Mouse (Mus musculus) mesoderm, embryonic 11.5 days (tissue): Measurements from ENCODE around the gene Gm9736.
A peak's percentile ranks its signal among the peaks of the same experiment; 100 is the strongest.
"Not testable (repeated sequence)": the region's sequence is repeated elsewhere in the genome, so short reads cannot be mapped to it uniquely, and the experiment has no call there.

ENCODE experiments used
- DNase-seq: peaks from one replicate; pipeline ENCODE4 v3.0.0-alpha.2; 2012; ENCODE audit warnings: low read depth, low spot score

The Gm9736 gene

DNA sequence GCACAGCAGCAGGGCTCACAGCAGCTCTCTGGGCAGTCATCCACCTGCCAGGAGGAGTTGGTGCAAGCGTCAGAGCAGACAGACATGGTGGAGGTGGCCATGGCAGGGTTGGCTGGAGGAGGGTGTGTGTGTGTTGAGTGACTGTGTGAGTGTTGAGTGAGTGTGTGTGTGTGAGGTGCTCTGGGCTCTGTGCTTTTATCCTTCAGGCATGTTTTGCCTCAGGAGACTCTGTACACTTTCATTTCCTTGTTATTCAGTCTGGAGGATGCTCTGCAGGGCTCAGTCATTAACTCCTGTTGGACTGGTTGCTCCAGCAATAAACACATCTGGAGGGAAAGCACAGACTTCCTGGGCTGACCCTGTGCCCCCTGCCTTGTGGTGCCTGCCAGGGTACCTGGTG, at the start of gene Gm9736:
Gene Gm9736, minus strand, starts transcription at position 101 of the 400 bp plus-strand sequence.
- not testable (repeated sequence) for DNase-seq

DNA sequence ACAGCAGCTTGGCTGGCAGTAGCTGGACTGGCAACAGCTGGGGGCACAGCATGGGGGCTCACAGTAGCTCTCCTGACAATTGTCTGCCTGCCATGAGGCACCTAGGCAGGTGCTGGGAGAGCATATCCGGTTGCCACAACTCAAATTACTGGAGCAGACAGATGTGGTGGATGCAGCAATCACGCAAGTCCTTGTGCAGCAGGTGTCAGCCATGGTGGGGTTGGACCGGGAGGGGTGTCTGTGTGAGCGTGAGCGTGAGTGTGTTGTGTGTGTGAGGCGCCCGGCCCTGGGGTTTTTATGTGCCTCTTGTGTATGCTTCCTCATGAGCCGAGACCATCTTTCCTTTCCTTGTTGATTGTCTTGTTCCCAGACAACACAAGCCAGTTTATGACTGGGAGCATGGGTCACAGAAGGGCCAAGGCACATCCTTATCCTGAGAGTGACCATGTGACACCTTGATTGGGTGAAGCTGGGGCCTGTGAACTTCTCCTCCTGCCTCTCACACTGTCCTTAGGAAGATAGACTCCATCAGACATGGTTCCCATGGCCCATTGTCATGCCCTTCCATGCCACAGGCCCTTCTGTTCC, 47.9 kb upstream of the Gm9736 start, which contains the start of gene Gm19668:
Gene Gm19668, minus strand, starts transcription at position 213 of the 588 bp plus-strand sequence.
- peak; percentile 29 for DNase-seq

DNA sequence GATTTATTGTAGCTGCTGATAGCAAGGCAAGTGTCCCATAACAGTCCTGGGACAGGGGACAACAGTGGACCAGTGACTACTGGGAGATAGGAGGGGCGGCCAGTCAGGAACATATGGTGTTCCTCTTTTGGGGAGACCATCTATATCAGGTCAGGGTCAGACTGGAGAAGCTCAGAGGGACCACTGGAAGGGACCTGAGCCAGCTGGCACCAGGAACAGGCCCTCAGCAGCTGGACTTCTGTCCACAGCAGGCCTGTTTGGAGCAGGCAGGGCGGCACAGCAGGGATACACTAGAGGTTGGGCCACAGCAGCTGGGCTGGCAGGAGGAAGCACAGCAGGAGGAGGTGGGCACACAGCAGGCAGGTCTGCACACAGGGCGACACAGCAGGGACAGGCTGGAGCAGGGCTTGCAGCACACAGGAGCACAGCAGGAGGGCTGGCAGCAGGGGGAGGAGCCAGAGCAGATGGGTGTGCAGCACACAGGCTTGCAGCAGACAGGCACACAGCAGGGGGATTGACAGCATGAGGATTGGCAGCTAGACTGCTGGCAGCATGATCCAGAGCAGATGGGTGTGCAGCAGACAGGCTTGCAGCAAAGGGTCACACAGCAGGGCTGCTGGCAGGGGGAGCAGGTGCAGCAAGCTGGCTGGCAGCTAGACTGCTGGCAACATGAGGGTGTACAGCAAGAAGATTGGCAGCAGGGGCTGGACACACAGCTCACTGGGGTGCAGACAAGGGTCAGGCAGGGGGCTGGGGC, 47.2 kb upstream of the Gm9736 start:
- peak; percentile 16 for DNase-seq

DNA sequence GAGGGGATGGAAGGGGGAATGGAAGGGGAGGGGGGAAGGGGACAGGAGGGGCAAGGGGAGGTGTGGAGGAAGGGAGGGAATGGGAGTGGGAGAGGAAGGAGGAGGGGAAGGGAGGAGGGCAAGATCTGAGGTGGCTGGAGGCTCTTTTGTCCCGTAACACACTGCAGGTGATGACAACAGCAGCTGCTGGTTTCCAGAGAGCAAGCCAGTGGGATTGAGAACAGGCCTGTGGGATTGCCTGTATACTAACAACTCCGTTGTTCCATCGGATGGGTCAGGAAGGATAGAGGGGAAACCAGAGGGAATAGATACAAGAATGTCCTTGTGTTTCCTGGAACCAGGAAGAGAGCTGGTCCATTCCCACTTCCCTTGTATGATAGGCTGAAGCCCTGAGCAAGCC, 46.5 kb upstream of the Gm9736 start:
- no peak for DNase-seq

DNA sequence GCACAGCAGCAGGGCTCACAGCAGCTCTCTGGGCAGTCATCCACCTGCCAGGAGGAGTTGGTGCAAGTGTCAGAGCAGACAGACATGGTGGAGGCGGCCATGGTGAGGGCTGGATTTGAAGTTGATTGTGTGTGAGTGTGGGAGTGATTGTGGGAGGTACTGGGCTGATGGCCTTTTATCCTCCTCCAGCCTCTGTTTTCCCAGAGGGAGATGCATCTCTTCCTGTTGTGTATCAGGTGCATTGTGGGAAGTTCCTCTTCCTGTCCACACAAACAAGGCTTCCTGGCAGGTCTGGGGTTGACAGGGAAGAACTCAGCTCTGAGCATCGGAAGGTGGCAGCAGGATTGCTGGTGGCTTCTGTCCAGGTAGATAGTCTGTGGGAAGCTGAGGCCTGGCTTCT, 43.8 kb upstream of the Gm9736 start, which contains the start of gene Gm9639:
Gene Gm9639, minus strand, starts transcription at position 101 of the 400 bp plus-strand sequence.
- DNase-seq, result no peak

DNA sequence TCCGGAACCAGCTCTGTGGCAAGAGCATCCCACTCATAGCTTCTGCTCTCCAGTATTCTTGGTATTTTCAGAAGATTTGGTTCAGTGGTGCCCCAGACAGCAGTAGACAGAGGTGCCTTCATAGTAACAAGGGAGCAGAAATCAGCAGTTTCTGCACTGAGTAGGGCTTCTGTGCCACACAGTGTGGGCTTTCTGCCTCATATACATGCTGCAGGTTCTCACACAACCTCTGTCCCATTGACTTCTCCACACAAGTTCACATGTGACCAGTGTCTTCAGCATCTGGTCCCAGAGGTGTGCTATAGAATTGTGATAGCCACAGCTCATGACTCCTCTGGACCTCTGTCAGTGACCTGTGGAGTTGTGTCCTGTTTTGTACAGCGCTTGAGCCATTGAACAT, 37.5 kb upstream of the Gm9736 start:
- no peak for DNase-seq

DNA sequence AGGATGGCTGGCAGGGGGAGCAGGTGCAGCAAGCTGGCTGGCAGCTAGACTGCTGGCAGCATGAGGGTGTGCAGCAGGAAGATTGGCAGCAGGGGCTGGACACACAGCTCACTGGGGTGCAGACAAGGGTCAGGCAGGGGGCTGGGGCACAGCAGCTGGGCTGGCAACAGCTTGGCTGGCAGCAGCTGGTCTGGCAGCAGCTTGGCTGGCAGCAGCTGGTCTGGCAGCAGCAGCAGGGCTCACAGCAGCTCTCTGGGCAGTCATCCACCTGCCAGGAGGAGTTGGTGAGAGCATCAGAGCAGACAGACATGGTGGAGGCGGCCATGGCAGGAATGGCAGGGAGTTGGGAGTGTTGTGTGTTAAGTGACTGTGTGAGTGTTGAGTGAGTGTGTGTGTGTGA, 36.7 kb upstream of the Gm9736 start, which contains the start of gene Gm7137:
Gene Gm7137, minus strand, starts transcription at position 325 of the 400 bp plus-strand sequence.
- DNase-seq, result not testable (repeated sequence)

DNA sequence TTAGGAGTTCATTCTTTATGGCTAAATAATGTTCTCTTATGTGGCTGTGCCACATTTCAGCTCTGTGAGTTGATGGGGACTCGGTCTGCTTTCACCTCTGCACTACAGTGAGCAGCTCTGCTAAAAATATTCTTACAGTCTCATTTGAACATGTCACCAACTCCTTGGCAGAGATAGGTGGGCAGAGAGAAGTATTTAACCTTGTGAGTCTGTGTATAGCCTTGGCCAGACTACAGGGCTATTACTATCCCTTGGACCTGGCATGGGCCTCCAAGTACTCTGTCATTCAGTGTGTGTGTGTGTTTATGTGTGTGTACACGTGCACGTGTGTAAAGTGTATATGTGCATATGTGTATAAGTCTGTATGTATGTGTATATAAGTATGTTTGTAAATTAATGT, 32.2 kb upstream of the Gm9736 start:
- not testable (repeated sequence) for DNase-seq

DNA sequence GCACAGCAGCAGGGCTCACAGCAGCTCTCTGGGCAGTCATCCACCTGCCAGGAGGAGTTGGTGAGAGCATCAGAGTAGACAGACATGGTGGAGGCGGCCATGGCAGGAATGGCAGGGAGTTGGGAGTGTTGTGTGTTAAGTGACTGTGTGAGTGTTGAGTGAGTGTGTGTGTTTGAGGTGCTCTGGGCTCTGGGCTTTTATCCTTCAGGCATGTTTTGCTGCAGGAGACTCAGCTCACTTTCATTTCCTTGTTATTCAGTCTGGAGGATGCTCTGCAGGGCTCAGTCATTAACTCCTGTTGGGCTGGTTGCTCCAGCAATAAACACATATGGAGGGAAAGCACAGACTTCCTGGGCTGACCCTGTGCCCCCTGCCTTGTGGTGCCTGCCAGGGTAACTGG, 31.3 kb upstream of the Gm9736 start, which contains the start of gene Gm3250:
Gene Gm3250, minus strand, starts transcription at position 101 of the 400 bp plus-strand sequence.
- not testable (repeated sequence) for DNase-seq

DNA sequence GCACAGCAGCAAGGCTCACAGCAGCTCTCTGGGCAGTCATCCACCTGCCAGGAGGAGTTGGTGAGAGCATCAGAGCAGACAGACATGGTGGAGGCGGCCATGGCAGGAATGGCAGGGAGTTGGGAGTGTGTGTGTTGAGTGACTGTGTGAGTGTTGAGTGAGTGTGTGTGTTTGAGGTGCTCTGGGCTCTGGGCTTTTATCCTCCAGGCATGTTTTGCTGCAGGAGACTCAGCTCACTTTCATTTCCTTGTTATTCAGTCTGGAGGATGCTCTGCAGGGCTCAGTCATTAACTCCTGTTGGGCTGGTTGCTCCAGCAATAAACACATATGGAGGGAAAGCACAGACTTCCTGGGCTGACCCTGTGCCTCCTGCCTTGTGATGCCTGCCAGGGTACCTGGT, 25.7 kb upstream of the Gm9736 start, which contains the start of gene Gm7138:
Gene Gm7138, minus strand, starts transcription at position 101 of the 400 bp plus-strand sequence.
- not testable (repeated sequence) for DNase-seq

DNA sequence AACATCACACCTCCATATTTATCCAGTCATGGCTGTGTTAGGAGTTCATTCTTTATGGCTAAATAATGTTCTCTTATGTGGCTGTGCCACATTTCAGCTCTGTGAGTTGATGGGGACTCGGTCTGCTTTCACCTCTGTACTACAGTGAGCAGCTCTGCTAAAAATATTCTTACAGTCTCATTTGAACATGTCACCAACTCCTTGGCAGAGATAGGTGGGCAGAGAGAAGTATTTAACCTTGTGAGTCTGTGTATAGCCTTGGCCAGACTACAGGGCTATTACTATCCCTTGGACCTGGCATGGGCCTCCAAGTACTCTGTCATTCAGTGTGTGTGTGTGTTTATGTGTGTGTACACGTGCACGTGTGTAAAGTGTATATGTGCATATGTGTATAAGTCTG, 21.0 kb upstream of the Gm9736 start:
- not testable (repeated sequence) for DNase-seq

DNA sequence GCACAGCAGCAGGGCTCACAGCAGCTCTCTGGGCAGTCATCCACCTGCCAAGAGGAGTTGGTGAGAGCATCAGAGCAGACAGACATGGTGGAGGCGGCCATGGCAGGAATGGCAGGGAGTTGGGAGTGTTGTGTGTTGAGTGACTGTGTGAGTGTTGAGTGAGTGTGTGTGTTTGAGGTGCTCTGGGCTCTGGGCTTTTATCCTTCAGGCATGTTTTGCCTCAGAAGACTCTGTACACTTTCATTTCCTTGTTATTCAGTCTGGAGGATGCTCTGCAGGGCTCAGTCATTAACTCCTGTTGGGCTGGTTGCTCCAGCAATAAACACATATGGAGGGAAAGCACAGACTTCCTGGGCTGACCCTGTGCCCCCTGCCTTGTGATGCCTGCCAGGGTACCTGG, 20.1 kb upstream of the Gm9736 start, which contains the start of gene Gm3238:
Gene Gm3238, minus strand, starts transcription at position 101 of the 400 bp plus-strand sequence.
- DNase-seq, result not testable (repeated sequence)

DNA sequence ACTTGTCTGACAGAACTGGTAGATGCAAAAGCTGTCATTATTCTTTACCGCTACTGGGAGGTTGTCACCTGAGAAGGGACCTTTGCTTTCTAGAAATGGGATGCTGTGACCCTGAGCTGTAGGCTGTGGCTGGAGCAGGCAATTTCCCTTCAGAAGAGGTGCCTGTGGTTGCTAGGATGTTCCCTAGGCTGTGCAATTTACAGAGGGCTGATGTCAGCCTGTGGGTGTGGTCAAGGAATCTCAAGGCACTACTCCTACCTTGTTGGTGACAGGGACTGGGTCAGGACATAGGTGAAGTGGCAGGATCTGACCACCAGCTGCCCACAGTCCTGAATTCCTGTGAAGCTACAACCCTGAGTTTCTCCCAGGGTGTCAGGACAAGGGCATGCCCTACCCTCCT, 18.6 kb upstream of the Gm9736 start:
- no peak for DNase-seq

DNA sequence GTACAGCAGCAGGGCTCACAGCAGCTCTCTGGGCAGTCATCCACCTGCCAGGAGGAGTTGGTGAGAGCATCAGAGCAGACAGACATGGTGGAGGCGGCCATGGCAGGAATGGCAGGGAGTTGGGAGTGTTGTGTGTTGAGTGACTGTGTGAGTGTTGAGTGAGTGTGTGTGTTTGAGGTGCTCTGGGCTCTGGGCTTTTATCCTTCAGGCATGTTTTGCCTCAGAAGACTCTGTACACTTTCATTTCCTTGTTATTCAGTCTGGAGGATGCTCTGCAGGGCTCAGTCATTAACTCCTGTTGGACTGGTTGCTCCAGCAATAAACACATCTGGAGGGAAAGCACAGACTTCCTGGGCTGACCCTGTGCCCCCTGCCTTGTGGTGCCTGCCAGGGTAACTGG, 8.4 kb upstream of the Gm9736 start, which contains the start of gene Gm3233:
Gene Gm3233, minus strand, starts transcription at position 101 of the 400 bp plus-strand sequence.
- DNase-seq, result not testable (repeated sequence)

DNA sequence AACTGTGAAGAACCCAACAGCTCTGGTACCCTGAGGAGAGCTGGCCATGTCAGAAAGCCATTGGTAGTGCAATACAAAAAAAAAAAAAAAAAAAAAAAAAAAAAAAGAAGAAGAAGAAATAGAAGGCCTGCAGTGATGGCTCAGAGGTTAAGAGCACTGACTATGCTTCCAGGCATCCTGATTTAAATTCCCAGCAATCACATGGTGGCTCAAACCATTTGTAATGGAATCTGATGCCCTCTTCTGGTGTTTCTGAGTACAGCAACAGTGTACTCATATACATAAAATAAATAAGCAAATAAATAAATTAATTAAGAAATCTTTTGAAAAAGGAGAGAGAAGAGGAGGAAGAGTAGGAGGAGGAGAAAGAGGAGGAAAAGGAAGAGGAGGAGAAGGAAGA, 2.3 kb upstream of the Gm9736 start:
- no peak for DNase-seq

DNA sequence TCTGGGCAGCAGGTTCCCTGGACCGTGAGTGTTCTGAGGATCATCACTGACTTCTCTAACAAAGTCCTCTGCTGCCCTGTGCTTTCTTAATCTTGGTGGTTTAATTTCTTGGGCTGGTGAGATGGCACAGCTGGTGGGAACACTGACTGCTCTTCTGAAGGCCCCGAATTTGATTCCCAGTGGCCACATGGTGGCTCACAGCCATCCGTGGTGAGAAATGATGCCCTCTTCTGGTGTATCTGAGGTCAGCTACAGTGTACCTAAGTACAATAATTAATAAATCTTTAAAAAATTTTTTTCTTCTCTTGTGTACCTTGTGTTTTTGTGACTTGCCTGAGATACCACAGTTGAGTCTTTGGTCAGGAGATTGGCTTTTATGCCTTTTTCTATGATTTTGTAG, 1.2 kb upstream of the Gm9736 start:
- not testable (repeated sequence) for DNase-seq

DNA sequence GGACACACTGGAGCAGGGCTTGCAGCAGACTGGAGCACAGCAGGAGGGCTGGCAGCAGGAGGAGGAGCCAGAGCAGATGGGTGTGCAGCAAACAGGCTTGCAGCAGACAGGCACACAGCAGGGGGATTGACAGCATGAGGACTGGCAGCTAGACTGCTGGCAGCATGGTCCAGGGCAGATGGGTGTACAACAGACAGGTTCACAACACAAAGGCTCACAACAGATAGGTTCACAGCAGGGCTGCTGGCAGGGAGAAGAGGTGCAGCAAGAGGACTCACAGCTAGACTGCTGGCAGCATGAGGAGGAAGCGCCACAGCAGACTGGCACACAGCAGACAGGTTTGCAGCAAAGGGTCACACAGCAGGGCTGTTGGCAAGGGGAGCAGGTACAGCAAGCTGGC, 468 bp downstream of the Gm9736 start:
- DNase-seq, result not testable (repeated sequence)

DNA sequence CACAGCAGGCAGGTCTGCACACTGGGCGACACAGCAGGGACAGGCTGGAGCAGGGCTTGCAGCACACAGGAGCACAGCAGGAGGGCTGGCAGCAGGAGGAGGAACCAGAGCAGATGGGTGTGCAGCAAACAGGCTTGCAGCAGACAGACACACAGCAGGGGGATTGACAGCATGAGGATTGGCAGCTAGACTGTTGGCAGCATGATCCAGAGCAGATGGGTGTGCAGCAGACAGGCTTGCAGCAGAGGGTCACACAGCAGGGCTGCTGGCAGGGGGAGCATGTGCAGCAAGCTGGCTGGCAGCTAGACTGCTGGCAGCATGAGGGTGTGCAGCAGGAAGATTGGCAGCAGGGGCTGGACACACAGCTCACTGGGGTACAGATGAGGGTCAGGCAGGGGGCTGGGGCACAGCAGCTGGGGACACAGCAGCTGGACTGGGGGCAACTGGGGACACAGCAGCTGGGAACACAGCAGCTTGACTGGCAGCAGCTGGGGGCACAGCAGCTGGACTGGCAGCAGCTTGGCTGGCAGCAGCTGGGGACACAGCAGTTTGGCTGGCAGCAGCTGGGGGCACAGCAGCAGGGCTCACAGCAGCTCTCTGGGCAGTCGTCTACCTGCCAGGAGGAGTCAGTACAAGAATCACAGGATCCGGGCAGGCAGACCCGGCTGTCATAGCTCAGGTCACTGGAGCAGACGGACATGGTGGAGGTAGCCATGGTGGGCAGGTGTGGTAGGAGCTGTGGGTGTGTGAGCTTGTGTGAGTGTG, 9.0 kb downstream of the Gm9736 start, which contains the start of gene Gm18596:
Gene Gm18596, minus strand, starts transcription at position 715 of the 765 bp plus-strand sequence.
- not testable (repeated sequence) for DNase-seq

DNA sequence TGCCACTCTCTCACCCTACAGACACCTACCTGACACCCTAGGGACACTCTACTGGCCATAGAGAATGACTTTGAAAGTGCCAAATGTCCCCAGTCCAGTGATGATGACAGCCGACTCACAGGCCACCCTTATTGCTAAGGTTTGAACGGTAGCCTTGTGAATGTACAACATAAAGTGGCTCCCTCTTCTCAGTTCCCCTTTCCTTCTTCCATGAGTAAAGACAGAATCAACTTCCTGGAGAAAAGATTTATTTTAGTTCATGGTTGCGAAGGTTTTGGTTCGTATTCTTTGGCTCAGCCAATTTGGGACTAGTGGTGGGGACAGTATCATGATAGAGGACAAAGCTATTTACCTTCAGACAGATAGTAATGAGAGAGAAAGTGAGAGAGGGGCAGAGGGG, 12.2 kb downstream of the Gm9736 start:
- no peak for DNase-seq

DNA sequence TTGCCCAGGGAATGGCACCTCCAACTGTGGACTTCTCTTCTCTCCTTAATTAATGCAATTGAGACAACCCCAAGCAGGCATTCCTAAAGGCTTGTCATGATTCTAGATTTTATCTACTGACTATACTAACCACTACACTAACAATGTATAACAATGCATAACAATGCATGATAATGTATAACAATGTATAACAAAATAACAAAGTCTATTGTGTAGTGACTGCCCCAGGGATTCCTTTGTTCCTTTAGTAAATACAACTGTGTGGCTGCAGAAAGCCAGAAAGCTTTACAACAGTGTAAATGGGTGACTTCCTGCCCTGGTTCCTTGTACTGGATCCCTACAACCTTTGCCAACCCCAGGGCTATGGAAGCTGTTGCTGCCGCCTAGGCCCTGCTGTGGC, 15.2 kb downstream of the Gm9736 start:
- DNase-seq, result no peak

DNA sequence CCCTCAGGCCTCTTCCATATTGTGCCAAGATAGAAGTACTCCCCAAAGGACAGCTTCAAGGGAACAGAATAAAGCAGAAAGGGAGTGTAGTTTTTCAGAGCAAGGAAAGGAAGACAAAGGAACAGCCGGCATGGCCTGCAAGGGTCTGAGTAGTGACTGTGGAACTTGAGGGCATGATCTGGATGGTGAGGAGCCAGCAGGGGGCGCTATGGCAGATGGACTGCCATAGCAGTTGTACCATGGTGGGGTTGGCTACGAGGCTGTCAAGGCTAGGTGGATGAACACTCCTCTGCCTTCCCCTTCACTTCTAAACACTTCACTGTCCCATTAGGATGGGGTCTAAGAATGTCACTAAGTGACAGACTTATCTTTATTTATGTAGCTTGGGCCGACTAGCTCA, 21.9 kb downstream of the Gm9736 start:
- peak; percentile 26 for DNase-seq

DNA sequence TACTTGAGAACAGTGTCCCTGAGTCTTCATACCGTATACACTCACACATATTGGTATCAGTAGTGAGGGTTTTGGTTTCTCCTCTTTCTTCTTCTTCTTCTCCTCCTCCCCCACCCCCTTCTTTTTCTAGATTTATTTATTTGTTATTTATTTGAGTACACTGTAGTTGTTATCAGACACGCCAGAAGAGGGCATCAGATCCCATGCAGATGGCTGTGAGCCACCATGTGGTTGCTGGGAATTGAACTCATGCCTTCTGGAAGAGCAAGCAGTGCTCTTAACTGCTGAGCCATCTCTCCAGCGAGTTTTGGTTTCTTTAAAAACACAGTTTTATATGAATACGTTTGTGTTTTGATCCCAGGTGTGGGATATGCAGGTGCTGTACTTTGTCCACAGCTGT, 22.9 kb downstream of the Gm9736 start:
- DNase-seq, result no peak
